Mouse (Mus musculus) limb, embryonic 14.5 days (tissue): Measurements from ENCODE around the gene Alk. TPM values are rescaled to one million over a fixed set of nuclear protein-coding genes. Genes with fewer than 3 reads are reported as not detected.

ENCODE experiments used
- ATAC-seq: fragments of 200-750 bp; cut with Nextera tagmentation; 2 replicates; pipeline ENCODE4 v1.8.0; 2017; ENCODE audit warnings: low read depth, moderate number of reproducible peaks, moderate TSS enrichment; ENCODE audit not compliant: low FRiP score
- DNase-seq: peaks from one replicate; pipeline ENCODE4 v3.0.0-alpha.2; 2015; ENCODE audit warnings: low spot score
- H3K27ac ChIP-seq: fragments of 300-500 bp; sonication (generic); replicated peaks from 2 replicates; pipeline ENCODE4 v1.5.1; 2014; ENCODE audit warnings: low read depth, mild to moderate bottlenecking, low read length, moderate library complexity, mixed read lengths
- H3K27me3 ChIP-seq: fragments of 300-500 bp; sonication (generic); 2 replicates; pipeline ENCODE4 v1.6.1; 2014; ENCODE audit warnings: low read length, mixed read lengths; ENCODE audit not compliant: control insufficient read depth, insufficient read depth
- H3K36me3 ChIP-seq: fragments of 300-500 bp; sonication (generic); 2 replicates; pipeline ENCODE4 v1.6.1; 2014; ENCODE audit warnings: mild to moderate bottlenecking, low read length, moderate library complexity, mixed read lengths; ENCODE audit not compliant: control insufficient read depth, insufficient read depth
- H3K4me1 ChIP-seq: fragments of 300-500 bp; sonication (generic); 2 replicates; pipeline ENCODE4 v1.6.1; 2014; ENCODE audit warnings: antibody characterized with exemption, low read length, mixed read lengths; ENCODE audit not compliant: control insufficient read depth, insufficient read depth
- H3K4me2 ChIP-seq: fragments of 300-500 bp; sonication (generic); replicated peaks from 2 replicates; pipeline ENCODE4 v1.6.1; 2014; ENCODE audit warnings: low read depth, mild to moderate bottlenecking, low read length, moderate library complexity; ENCODE audit not compliant: severe bottlenecking
- H3K4me3 ChIP-seq: fragments of 300-500 bp; sonication (generic); replicated peaks from 2 replicates; pipeline ENCODE4 v1.5.1; 2014; ENCODE audit warnings: low read length
- H3K9ac ChIP-seq: fragments of 300-500 bp; sonication (generic); 2 replicates; pipeline ENCODE4 v1.6.1; 2014; ENCODE audit warnings: mild to moderate bottlenecking, low read depth, low read length, moderate library complexity; ENCODE audit not compliant: severe bottlenecking
- H3K9me3 ChIP-seq: fragments of 300-500 bp; sonication (generic); 2 replicates; pipeline ENCODE4 v1.6.1; 2016; ENCODE audit warnings: low read length; ENCODE audit not compliant: control insufficient read depth
- POLR2A ChIP-seq: fragments of 200-500 bp; IDR thresholded peaks from 2 replicates; pipeline ENCODE4 v1.8.0; 2012; ENCODE audit warnings: inconsistent platforms, mild to moderate bottlenecking, moderate library complexity, borderline replicate concordance; ENCODE audit not compliant: insufficient read depth, insufficient read length; ENCODE audit errors: extremely low read depth
- WGBS: fragments of 180-500 bp; shearing (Covaris S2); extraction: QIAGEN DNeasy Blood & Tissue Kit; methylation state at CpG from one replicate; pipeline ENCODE4 v1.1.7; 2014; 5-methylcytosine and 5-hydroxymethylcytosine counted together
- polyA plus RNA-seq, 2 experiments: library from polyadenylated mRNA; depleted of rRNA in 1 of 2; stranded (reverse) in 1 of 2; unstranded in 1 of 2; fragments of >200 nt; fragmentation: Nextera tagmentation in 1 of 2; extraction: Ambion mirVana in 1 of 2; gene quantifications; 2 replicates each; pipeline versions ENCODE4 v1.2.1 to v1.2.3; 2012 to 2014

Gene Alk
- polyA plus RNA-seq, 2 experiments: 0.43 to 0.45 TPM

- Histone ChIP-seq H3K27me3 (no peaks in the 10 kb centered on the region), H3K4me3 (no peak overlapping the region), H3K27ac (no peak overlapping the region), H3K9ac (no peak overlapping the region), H3K4me2 (no peak overlapping the region), H3K36me3 (no peaks in the 10 kb centered on the region), H3K4me1 (peaks cover 5% of the 10 kb centered on the region; the same call in 1 of the 2 replicates), H3K9me3 (no peaks in the 10 kb centered on the region)
- no peak for TF ChIP-seq POLR2A
- no peak for ATAC-seq
- DNase-seq: no peak
- WGBS: 81% methylated on average over 8 of the region's 8 CpGs
Observed at GRCm38 (mm10) chr17:71870232-71870621, 734.2 kb downstream of the Alk start.

GRCm38 (mm10) chr17:71869372-71870231 lies 734.8 kb downstream of the Alk start:
- H3K36me3 ChIP-seq: no peaks in the 10 kb centered on the region
- no peaks in the 10 kb centered on the region for H3K9me3 ChIP-seq
- TF ChIP-seq POLR2A: no peak
- ATAC-seq: peak; percentile 72
- peak; percentile 13 for DNase-seq
- H3K4me3 ChIP-seq: peak overlapping the region; percentile 49
- H3K9ac ChIP-seq: peak overlapping the region; percentile 82
- H3K27me3 ChIP-seq: no peaks in the 10 kb centered on the region
- WGBS: 7% methylated on average over 60 of the region's 60 CpGs
- H3K4me1 ChIP-seq: peaks cover 5% of the 10 kb centered on the region; the same call in 1 of the 2 replicates
- no peak overlapping the region for H3K27ac ChIP-seq
- peak overlapping the region; percentile 93 for H3K4me2 ChIP-seq

GRCm38 (mm10) chr17:71868828-71869227 lies 735.6 kb downstream of the Alk start:
- Histone ChIP-seq H3K9me3 (no peaks in the 10 kb centered on the region), H3K9ac (no peak overlapping the region), H3K36me3 (no peaks in the 10 kb centered on the region), H3K4me1 (peaks cover 5% of the 10 kb centered on the region; the same call in 1 of the 2 replicates), H3K27ac (no peak overlapping the region), H3K4me2 (no peak overlapping the region; the same call in 1 of the 2 replicates), H3K4me3 (peak overlapping the region; percentile 49; the same call in 1 of the 2 replicates), H3K27me3 (no peaks in the 10 kb centered on the region)
- TF ChIP-seq POLR2A: no peak
- ATAC-seq (no peak), DNase-seq (no peak)
- WGBS: 82% methylated on average over 12 of the region's 12 CpGs

- Histone ChIP-seq H3K9me3 (no peaks in the 10 kb centered on the region), H3K9ac (no peak overlapping the region), H3K4me2 (no peak overlapping the region), H3K27me3 (no peaks in the 10 kb centered on the region), H3K27ac (no peak overlapping the region), H3K4me3 (no peak overlapping the region), H3K4me1 (peaks cover 5% of the 10 kb centered on the region; the same call in 1 of the 2 replicates), H3K36me3 (no peaks in the 10 kb centered on the region)
- 62% methylated on average over 2 of the region's 2 CpGs for WGBS
- DNase-seq (no peak), ATAC-seq (no peak)
- no peak for TF ChIP-seq POLR2A
Observed at GRCm38 (mm10) chr17:71867892-71868291, 736.5 kb downstream of the Alk start.

- H3K36me3 ChIP-seq: no peaks in the 10 kb centered on the region
- H3K9ac ChIP-seq: no peak overlapping the region
- DNase-seq (no peak), ATAC-seq (no peak)
- TF ChIP-seq POLR2A: no peak
- H3K9me3 ChIP-seq: no peaks in the 10 kb centered on the region
- H3K4me3 ChIP-seq: no peak overlapping the region
- H3K4me1 ChIP-seq: peaks cover 5% of the 10 kb centered on the region; the same call in 1 of the 2 replicates
- no peak overlapping the region for H3K27ac ChIP-seq
- H3K27me3 ChIP-seq: no peaks in the 10 kb centered on the region
- no peak overlapping the region for H3K4me2 ChIP-seq
- 65% methylated on average over 5 of the region's 5 CpGs for WGBS
Observed at GRCm38 (mm10) chr17:71865437-71865836, 739.0 kb downstream of the Alk start.
